Mouse (Mus musculus): Measurements from ENCODE around the gene BC048403.

Gene BC048403

GRCm38 (mm10) chr10:121739548-121740505 lies at the start of gene BC048403:
Gene BC048403 (plus strand): TSS chr10:121739937.
- peak; percentile 83 for DNase-seq (ENCODE audit: low spot score)

DNA sequence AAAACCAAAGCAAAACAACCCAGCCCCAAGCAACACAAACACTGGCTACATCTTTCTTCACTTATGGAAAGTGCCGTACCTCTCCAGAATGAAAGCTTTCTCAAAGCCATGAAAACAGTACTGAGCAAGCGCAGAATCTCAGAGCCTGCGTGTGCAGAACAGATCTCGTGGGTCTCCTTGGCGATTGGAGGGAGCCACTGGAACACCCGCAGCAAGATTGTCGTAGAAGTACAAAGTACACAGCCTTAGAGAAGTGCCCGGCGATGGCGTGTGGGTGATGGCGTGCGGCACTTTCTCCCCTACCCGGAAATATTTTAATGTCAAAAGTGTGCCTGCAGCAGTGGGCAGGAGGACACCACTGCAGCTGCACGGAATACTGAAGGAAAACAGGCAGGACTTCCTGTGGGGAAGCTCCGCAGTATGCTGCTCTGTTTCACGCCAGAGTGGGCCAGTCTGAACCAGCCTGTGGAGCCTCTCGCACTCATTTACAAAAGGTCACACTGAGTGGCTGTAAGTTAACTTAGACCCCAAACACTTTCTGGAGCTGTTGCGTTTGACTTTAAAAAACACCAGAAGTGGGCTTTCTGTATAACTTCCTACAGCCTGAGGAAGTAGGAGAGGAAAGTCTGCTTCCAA lies 46.7 kb upstream of the BC048403 start:
- DNase-seq (ENCODE audit: low spot score), result no peak

DNA sequence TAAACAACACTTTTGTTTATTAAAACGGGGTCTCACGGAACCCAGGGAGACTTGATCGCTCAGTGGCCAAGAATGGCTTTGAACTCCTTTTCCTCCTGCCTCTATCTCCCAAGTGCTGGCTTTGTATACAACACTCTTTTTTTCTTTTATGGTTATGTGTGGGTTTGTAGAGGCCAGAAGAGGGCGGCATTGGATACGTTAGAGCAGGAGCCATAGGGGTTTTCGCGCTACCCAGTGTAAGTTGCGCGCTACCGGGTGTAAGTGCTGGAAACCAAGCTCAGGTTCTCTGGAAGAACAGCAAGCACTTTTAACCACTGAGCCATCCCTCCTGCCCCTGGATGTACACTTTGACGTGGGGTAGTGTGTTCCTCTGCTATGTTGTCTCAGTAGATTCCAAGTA lies 45.2 kb upstream of the BC048403 start:
- DNase-seq (ENCODE audit: low spot score), result no peak

DNA sequence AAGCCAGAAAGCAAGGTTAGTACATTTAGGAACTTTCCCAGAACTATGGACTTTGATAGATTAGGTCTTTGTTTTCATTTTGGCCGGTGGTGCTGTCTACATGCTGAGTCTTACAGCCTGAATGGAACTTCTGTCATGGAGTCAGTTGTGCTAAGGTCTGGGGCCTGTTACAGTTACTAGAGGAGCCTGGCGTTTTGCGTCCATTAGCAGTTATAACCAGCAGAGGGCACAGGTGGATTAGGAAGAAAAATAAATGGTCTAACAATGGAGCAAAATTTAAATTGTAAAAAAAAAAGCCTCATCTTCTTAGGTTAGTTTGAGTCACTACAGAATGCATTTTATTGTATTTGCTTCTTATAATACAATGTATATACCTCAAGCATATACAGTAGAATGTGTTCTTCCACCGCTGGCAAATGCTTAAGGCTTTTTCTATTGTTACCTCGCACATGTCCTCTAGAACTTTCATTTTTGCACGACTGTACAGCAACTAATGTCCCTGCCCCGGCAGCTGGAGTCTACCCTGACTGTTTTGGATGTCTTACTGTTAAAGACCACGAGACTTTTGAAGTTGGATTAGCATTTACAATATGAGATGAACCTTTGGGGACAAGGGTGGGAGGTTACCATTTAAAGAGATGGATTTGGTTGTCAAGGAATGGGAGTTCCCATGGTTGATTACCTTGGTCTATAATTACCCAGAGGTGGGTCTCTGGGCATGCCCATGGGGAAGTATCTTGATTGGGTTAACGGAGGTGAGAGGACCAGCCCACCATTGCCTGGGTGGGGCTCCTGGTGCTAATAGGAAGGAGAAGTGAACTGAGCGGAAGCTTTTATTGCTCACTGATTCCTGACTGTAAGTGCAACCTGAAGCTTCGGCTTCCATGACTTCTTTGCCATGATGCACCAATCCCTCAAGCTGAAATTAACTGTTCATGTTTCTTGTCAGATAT lies 38.2 kb upstream of the BC048403 start:
- DNase-seq (ENCODE audit: low spot score), result peak; percentile 50

- no peak for DNase-seq (ENCODE audit: low spot score)
These were observed 36.1 kb upstream of the BC048403 start for GRCm38 (mm10) chr10:121703619-121704018.

- no peak for DNase-seq (ENCODE audit: low spot score)
These were observed 34.9 kb upstream of the BC048403 start for GRCm38 (mm10) chr10:121704871-121705270.

- no peak for DNase-seq (ENCODE audit: low spot score)
These were observed 34.2 kb upstream of the BC048403 start for GRCm38 (mm10) chr10:121705399-121706163.

GRCm38 (mm10) chr10:121716862-121717261 lies 22.9 kb upstream of the BC048403 start:
- no peak for DNase-seq (ENCODE audit: low spot score)

DNA sequence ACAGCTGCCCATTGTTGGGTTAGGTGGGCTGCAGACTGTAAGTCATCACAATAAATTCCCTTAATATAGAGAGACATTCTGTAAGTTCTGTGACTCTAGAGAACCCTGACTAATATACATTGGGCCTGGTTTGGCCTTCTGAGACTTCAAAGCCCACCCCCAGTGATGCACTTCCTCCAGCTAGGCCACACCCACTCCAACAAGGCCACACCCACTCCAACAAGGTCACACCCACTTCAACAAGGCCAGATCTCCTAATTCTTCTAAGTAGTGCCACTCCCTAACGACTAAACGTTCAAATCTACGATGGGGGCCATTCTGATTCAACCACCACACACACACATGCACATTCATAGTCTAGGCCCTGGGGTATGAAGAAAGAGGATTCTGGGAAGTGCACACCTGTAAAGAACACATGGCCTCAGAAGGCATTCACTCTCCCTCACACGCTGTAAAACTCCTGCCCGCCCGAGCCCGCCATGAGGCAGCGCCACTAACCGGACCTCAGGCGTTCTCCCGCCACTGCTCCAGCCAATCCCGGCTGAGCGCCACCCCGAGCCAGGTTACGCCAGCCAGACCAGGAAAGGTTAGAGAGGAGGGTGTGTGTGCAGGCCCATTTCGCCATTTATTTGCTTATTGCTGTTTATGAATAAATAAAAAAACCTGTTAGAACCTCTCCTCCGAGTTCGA lies 20.7 kb upstream of the BC048403 start:
- DNase-seq (ENCODE audit: low spot score), result no peak

DNA sequence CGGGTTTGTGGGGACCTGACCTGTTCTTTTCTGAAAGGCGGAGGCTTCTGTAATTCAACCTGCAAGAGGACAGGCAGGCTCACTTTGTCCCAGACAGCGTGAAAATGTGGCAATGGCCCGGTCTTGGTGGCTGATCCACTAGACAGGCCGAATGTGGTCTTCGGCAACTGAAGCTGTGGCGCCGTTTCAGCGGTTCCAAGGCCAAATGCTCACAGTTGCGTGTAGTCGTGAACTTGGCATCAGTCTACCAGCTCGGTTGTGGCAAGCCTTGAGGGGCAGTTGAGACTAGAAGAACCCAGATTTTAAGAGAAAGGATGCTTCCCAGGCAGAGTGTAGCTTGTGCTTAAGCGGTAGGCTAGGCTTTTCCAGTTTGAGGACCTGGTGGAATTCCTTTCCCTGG lies 19.0 kb upstream of the BC048403 start:
- DNase-seq (ENCODE audit: low spot score), result no peak

DNA sequence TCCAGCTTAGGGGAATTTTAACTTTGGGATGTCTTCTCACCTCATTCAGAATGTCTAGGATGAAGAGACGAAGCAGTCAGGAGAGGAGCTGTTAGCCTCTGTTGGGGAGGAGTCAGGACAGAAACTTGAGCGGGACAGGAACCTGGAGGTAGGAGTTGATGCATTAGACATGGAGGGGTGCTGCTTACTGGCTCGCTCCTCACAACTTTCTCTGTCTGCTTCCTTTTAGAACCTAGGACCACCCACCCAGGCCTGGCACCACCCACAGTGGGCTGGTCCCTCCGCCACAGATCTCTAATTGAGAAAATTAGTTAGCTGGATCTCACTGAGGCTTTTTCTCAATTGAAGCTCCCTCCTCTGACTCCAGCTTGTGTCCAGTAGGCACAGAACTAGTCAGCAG lies 13.2 kb upstream of the BC048403 start:
- DNase-seq (ENCODE audit: low spot score), result no peak

DNA sequence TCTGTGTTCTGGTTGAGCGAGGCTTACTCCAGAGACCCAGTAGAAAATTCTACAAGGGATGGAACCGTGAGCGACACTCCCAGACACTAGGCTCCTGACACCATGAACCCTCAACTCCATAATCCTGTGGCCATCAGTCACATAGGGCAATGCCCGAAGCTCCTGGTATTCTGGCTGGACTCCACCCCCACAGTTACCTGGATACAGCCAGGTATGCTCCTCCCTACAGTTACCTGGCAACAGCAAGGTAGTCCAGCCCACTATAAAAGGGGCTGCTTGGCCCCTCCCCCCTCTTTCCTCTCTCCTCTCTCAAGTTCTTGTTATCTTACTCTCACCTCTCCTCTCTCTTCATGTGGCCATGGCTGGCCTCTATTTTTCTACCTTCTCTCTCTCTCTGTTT lies 12.6 kb upstream of the BC048403 start:
- no peak for DNase-seq (ENCODE audit: low spot score)

DNA sequence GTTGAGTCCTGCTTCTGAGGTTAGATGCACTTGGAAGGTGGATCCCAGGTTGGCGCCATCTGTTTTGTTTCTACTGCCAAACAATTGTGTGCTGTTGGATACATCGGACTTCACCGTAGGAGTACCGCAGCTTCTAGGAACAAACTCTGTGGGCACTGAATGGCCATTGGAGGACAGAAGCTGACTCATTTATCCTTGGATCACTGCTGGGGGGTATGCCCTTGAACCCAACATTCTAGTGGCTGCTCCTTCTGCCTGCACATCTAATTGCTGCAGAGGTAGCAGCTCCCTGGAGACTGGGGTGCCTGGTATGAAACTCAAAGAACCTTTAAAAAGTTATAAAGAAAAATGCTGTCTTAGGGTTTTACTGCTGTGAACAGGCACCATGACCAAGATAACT lies 11.5 kb upstream of the BC048403 start:
- DNase-seq (ENCODE audit: low spot score), result no peak

DNA sequence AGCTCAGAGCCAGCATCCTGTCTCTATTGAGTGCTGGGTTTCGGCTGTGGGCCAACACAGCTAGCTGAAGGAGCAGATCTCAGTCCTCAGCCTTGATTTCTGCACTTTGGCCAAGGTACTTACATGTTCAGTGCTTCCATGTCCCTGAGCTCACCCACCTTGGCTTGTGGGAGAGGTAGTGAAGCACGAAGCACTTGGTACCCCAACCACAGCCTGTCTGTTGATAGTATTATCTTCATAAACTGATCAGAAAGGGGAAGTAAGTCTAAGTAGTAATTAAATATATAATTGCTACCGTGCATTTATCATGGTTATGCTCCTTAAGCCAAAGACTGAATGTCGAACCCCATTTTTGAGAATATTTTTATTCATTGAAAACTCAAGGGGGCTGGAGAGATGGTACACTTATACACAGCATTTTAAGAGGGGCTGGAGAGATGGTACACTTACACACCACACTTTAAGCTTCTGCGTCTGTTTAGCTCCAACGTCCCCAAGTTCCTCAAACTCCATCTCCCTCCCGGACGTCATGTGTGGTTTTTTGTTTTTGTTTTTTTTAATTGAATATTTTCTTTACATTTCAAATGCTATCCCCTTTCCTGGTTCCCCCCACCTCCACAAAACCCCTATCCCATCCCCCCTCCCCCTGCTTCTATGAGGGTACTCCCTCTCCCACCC lies 8.6 kb upstream of the BC048403 start:
- DNase-seq (ENCODE audit: low spot score), result no peak

- no peak for DNase-seq (ENCODE audit: low spot score)
These were observed 7.2 kb upstream of the BC048403 start for GRCm38 (mm10) chr10:121732542-121732941.

- no peak for DNase-seq (ENCODE audit: low spot score)
These were observed 2.5 kb upstream of the BC048403 start for GRCm38 (mm10) chr10:121737256-121737655.

DNA sequence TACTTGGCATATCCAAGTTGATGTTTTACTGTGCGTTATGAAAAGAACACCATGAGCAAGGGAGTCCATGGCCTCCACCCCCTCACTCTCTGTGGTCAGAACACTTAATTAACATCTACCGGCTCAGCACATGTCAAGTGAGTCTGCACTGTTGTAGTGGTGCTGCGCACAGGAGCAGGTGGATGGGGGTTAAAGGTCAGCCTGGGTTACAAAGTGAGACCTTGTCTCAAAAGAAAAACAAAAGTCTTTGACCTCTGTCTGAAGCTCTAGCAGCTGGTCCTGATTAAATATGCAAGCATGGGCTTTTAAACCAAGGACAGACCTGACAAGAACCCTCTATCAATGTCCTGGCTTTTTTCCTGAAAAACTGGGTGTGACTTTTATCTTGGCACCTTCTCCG lies 2.6 kb downstream of the BC048403 start:
- DNase-seq (ENCODE audit: low spot score), result no peak

DNA sequence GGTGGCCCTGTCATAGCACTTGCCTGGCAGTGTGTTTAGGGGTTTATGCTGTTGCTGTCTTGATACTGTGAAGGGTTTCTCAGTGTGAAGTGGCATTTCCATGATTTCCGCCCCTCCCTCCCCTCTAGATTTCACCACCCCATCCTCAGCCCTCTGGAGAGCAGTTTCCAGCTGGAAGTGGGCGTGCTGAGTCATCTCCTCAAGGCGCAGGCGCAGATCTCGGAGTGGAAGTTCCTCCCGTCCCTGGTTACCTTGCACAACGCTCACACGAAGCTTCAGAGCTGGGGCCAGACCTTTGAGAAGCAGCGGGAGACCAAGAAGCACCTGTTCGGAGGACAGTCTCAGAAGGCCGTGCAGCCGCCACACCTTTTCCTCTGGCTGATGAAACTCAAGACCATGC lies 10.4 kb downstream of the BC048403 start:
- DNase-seq (ENCODE audit: low spot score), result no peak

DNA sequence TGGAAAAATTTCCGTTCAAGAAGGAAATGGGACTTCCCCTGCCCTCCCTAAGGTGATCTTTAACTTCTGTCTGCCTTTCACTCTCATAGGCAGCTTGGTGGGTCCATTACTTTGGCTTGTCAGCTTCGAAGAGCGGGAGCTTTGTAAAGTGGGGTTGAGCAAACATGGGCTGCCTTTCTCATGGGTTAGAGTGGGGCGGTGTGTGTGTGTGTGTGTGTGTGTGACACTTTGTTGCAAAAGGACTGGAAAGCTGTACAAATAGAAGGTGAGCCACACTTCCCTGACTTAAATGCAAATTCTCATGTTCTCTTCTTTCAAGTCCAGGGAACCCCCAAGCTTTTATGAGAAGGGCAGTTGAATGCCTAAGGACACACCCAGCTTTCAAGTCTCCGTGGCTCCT lies 14.5 kb downstream of the BC048403 start:
- DNase-seq (ENCODE audit: low spot score), result no peak

GRCm38 (mm10) chr10:121755822-121756221 lies 16.1 kb downstream of the BC048403 start:
- no peak for DNase-seq (ENCODE audit: low spot score)

Data from ovary, postnatal 14 days (tissue).